Mouse (Mus musculus): ENCODE measurements around the gene Notch4.
"Not testable (repeated sequence)": the region's sequence is repeated elsewhere in the genome, so short reads cannot be mapped to it uniquely, and the experiment has no call there.

Notch4 gene

GRCm38 (mm10) chr17:34564003-34564421 lies at the start of gene Notch4:
Notch4 (plus strand) TSS chr17:34564268.
- no peak for DNase-seq

- no peak for DNase-seq
These were observed 47.6 kb upstream of the Notch4 start for GRCm38 (mm10) chr17:34516514-34516913.

GRCm38 (mm10) chr17:34517252-34517651 lies 46.8 kb upstream of the Notch4 start, which contains the start of gene Btnl6:
Btnl6 (minus strand) TSS chr17:34517352.
- DNase-seq: no peak

- DNase-seq: no peak
These were observed 46.3 kb upstream of the Notch4 start for GRCm38 (mm10) chr17:34517795-34518194.

GRCm38 (mm10) chr17:34518571-34518970 lies 45.5 kb upstream of the Notch4 start:
- not testable (repeated sequence) for DNase-seq

- DNase-seq: no peak
These were observed 45.1 kb upstream of the Notch4 start for GRCm38 (mm10) chr17:34519001-34519400.

- DNase-seq: no peak
These were observed 31.4 kb upstream of the Notch4 start for GRCm38 (mm10) chr17:34532671-34533070.

- not testable (repeated sequence) for DNase-seq
These were observed 20.5 kb upstream of the Notch4 start for GRCm38 (mm10) chr17:34543567-34543966.

GRCm38 (mm10) chr17:34546797-34547196 lies 17.3 kb upstream of the Notch4 start:
- no peak for DNase-seq

GRCm38 (mm10) chr17:34547601-34548000 lies 16.5 kb upstream of the Notch4 start:
- DNase-seq: no peak

- DNase-seq: no peak
These were observed 14.9 kb upstream of the Notch4 start for GRCm38 (mm10) chr17:34549156-34549555.

- no peak for DNase-seq
These were observed 14.2 kb upstream of the Notch4 start for GRCm38 (mm10) chr17:34549843-34550242.

- DNase-seq: peak; percentile 74
These were observed 8.6 kb upstream of the Notch4 start for GRCm38 (mm10) chr17:34555483-34555882.

- DNase-seq: no peak
These were observed 7.7 kb upstream of the Notch4 start for GRCm38 (mm10) chr17:34556406-34556805.

GRCm38 (mm10) chr17:34557411-34557810 lies 6.7 kb upstream of the Notch4 start:
- DNase-seq: no peak

GRCm38 (mm10) chr17:34559116-34559515 lies 5.0 kb upstream of the Notch4 start:
- DNase-seq: no peak

GRCm38 (mm10) chr17:34559895-34560294 lies 4.2 kb upstream of the Notch4 start:
- no peak for DNase-seq

- no peak for DNase-seq
These were observed 3.6 kb upstream of the Notch4 start for GRCm38 (mm10) chr17:34560438-34560837.

- no peak for DNase-seq
These were observed 2.9 kb upstream of the Notch4 start for GRCm38 (mm10) chr17:34561200-34561599.

GRCm38 (mm10) chr17:34562595-34562994 lies 1.5 kb upstream of the Notch4 start:
- no peak for DNase-seq

- no peak for DNase-seq
These were observed 714 bp upstream of the Notch4 start for GRCm38 (mm10) chr17:34563354-34563753.

GRCm38 (mm10) chr17:34564796-34565195 lies 728 bp downstream of the Notch4 start:
- no peak for DNase-seq

- no peak for DNase-seq
These were observed 3.2 kb downstream of the Notch4 start for GRCm38 (mm10) chr17:34567311-34567710.

- no peak for DNase-seq
These were observed 4.4 kb downstream of the Notch4 start for GRCm38 (mm10) chr17:34568421-34568820.

GRCm38 (mm10) chr17:34569919-34570318 lies 5.9 kb downstream of the Notch4 start:
- no peak for DNase-seq

GRCm38 (mm10) chr17:34571875-34572274 lies 7.8 kb downstream of the Notch4 start:
- DNase-seq: no peak
